Mouse (Mus musculus): ENCODE measurements around the gene Wdr86.
"Not testable (repeated sequence)": the region's sequence is repeated elsewhere in the genome, so short reads cannot be mapped to it uniquely, and the experiment has no call there.

Wdr86 gene

GRCm38 (mm10) chr5:24730488-24730871 lies at the start of gene Wdr86:
Gene Wdr86, minus strand, starts transcription at chr5:24730727.
- DNase-seq (ENCODE audit: extremely low read depth, low read depth, low spot score): no peak

- DNase-seq (ENCODE audit: extremely low read depth, low read depth, low spot score): no peak
Observed at GRCm38 (mm10) chr5:24779881-24780512, 49.5 kb upstream of the Wdr86 start.

- no peak for DNase-seq (ENCODE audit: extremely low read depth, low read depth, low spot score)
Observed at GRCm38 (mm10) chr5:24779321-24779720, 48.8 kb upstream of the Wdr86 start.

- no peak for DNase-seq (ENCODE audit: extremely low read depth, low read depth, low spot score)
Observed at GRCm38 (mm10) chr5:24778843-24779140, 48.3 kb upstream of the Wdr86 start.

- DNase-seq (ENCODE audit: extremely low read depth, low read depth, low spot score): no peak
Observed at GRCm38 (mm10) chr5:24778082-24778842, 47.7 kb upstream of the Wdr86 start.

GRCm38 (mm10) chr5:24776681-24777080 lies 46.2 kb upstream of the Wdr86 start:
- DNase-seq (ENCODE audit: extremely low read depth, low read depth, low spot score): peak; percentile 25

- not testable (repeated sequence) for DNase-seq (ENCODE audit: extremely low read depth, low read depth, low spot score)
Observed at GRCm38 (mm10) chr5:24774549-24774948, 44.0 kb upstream of the Wdr86 start.

GRCm38 (mm10) chr5:24757816-24758215 lies 27.3 kb upstream of the Wdr86 start, which contains the start of gene Crygn:
Gene Crygn, minus strand, starts transcription at chr5:24758008.
- no peak for DNase-seq (ENCODE audit: extremely low read depth, low read depth, low spot score)

- DNase-seq (ENCODE audit: extremely low read depth, low read depth, low spot score): no peak
Observed at GRCm38 (mm10) chr5:24756931-24757330, 26.4 kb upstream of the Wdr86 start.

GRCm38 (mm10) chr5:24752175-24752498 lies 21.6 kb upstream of the Wdr86 start:
- DNase-seq (ENCODE audit: extremely low read depth, low read depth, low spot score): no peak

- DNase-seq (ENCODE audit: extremely low read depth, low read depth, low spot score): no peak
Observed at GRCm38 (mm10) chr5:24751305-24752174, 21.0 kb upstream of the Wdr86 start.

- no peak for DNase-seq (ENCODE audit: extremely low read depth, low read depth, low spot score)
Observed at GRCm38 (mm10) chr5:24750321-24751304, 20.1 kb upstream of the Wdr86 start.

- DNase-seq (ENCODE audit: extremely low read depth, low read depth, low spot score): no peak
Observed at GRCm38 (mm10) chr5:24749731-24750130, 19.2 kb upstream of the Wdr86 start.

- DNase-seq (ENCODE audit: extremely low read depth, low read depth, low spot score): no peak
Observed at GRCm38 (mm10) chr5:24747533-24747932, 17.0 kb upstream of the Wdr86 start.

GRCm38 (mm10) chr5:24743956-24744355 lies 13.4 kb upstream of the Wdr86 start:
- DNase-seq (ENCODE audit: extremely low read depth, low read depth, low spot score): no peak

- DNase-seq (ENCODE audit: extremely low read depth, low read depth, low spot score): no peak
Observed at GRCm38 (mm10) chr5:24741172-24741885, 10.8 kb upstream of the Wdr86 start.

- DNase-seq (ENCODE audit: extremely low read depth, low read depth, low spot score): no peak
Observed at GRCm38 (mm10) chr5:24739141-24739753, 8.7 kb upstream of the Wdr86 start.

GRCm38 (mm10) chr5:24738517-24738916 lies 8.0 kb upstream of the Wdr86 start:
- no peak for DNase-seq (ENCODE audit: extremely low read depth, low read depth, low spot score)

- DNase-seq (ENCODE audit: extremely low read depth, low read depth, low spot score): no peak
Observed at GRCm38 (mm10) chr5:24737595-24737994, 7.1 kb upstream of the Wdr86 start.
